Mouse (Mus musculus) lung, adult 2 months (tissue): ENCODE measurements around the gene 1110032A03Rik.

Experiments
- CTCF ChIP-seq: fragments of 200-500 bp; IDR thresholded peaks from 2 replicates; pipeline ENCODE4 v1.5.1; 2011; ENCODE audit warnings: mild to moderate bottlenecking, low read length, control low read depth; ENCODE audit not compliant: insufficient read depth
- POLR2A ChIP-seq: fragments of 200-500 bp; IDR thresholded peaks from 2 replicates; pipeline ENCODE4 v1.6.1; 2011; ENCODE audit warnings: low read depth, mild to moderate bottlenecking, control low read depth, low read length, borderline replicate concordance; ENCODE audit errors: extremely low read depth

GRCm38 (mm10) chr9:50724661-50725330 lies 50.5 kb downstream of the 1110032A03Rik start:
- no peak for TF ChIP-seq CTCF
- no peak for TF ChIP-seq POLR2A
